Mouse (Mus musculus): ENCODE results near the gene Olfr1513. TPM values are rescaled to one million over a fixed set of nuclear protein-coding genes. Genes with fewer than 3 reads are reported as not detected.

Olfr1513 gene
- polyA plus RNA-seq (2015; fragmentation: Nextera tagmentation; extraction: Ambion mirVana), result not detected in 2 replicates

GRCm38 (mm10) chr14:52356308-52356707 is at the start of gene Olfr1513:
Gene Olfr1513, minus strand, starts transcription at chr14:52356408.

GRCm38 (mm10) chr14:52397279-52397678 is 41.1 kb upstream of the Olfr1513 start, which contains the start of gene Olfr1511:
Gene Olfr1511, minus strand, starts transcription at chr14:52397379.

GRCm38 (mm10) chr14:52379068-52379467 is 22.9 kb upstream of the Olfr1513 start, which contains the start of gene Olfr1512:
Gene Olfr1512, minus strand, starts transcription at chr14:52379168.

DNA sequence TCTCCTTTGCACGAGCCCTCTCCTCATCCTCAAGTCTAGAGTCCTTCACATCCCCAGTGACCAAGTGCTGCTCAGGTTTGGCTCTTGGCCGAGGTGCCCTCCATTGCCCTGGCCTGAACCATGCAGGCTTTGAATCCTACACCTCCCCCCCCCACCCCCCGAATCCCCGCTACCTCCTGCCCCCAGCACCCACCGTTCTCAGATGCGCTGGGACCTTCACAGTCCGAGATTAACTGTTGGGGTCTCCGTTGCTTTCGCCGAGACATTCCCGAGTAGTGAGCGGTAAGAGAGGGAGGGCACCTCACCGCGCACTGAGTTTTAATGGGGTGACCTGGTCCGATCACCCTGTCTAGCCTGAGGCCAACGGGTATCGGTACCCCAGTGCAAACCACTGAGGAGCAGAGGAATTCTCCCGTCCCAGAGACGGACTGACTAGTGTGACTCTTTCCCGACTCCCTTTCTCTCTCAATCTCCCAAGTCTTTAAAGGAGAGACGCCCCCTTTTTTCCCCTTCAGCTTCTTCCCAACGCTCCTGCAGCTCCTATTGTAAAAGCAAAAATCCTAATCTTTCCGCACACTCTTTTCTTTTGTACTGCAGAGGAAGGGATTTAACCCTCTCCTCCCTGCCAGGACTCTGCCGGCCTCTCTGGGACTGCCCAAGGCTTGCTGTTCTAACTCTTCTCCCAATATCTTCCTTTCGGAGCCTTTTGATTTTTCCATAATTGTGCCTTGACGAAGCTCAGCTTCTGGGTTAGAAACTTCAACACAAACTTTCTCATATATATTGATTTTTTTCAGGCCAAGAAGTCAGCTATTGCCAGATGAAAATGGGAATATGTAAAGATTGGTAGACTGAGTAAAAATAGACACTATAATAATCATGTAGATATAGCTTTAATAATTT is 28.0 kb downstream of the Olfr1513 start, which contains the start of gene Sall2:
Gene Sall2 (minus strand): TSS at position 853 of the 903 bp plus-strand sequence.

GRCm38 (mm10) chr14:52304644-52305271 is 51.5 kb downstream of the Olfr1513 start, which contains the start of gene Mettl3:
Gene Mettl3, minus strand, starts transcription at chr14:52305128.

Other genes with a start within 250 kb of the Olfr1513 start
- gene Rpgrip1, start 245.7 kb downstream of the Olfr1513 start, polyA plus RNA-seq (2015; fragmentation: Nextera tagmentation; extraction: Ambion mirVana), result 24.1 and 25.7 TPM in 2 replicates
- gene Supt16, start 159.0 kb downstream of the Olfr1513 start, polyA plus RNA-seq (2015; fragmentation: Nextera tagmentation; extraction: Ambion mirVana), result 17.2 and 20.5 TPM in 2 replicates
- 13.9 and 17.3 TPM in 2 replicates for gene Chd8, start 98.6 kb downstream of the Olfr1513 start, polyA plus RNA-seq (2015; fragmentation: Nextera tagmentation; extraction: Ambion mirVana)
- gene Tox4, start 77.3 kb downstream of the Olfr1513 start, polyA plus RNA-seq (2015; fragmentation: Nextera tagmentation; extraction: Ambion mirVana), result 24.7 and 27.3 TPM in 2 replicates
- 14.2 and 16.5 TPM in 2 replicates for gene Rab2b, start 76.9 kb downstream of the Olfr1513 start, polyA plus RNA-seq (2015; fragmentation: Nextera tagmentation; extraction: Ambion mirVana)
- 17.1 and 17.3 TPM in 2 replicates for gene Mettl3, start 51.3 kb downstream of the Olfr1513 start, polyA plus RNA-seq (2015; fragmentation: Nextera tagmentation; extraction: Ambion mirVana)
- 2.2 and 2.7 TPM in 2 replicates for gene Sall2, start 27.6 kb downstream of the Olfr1513 start, polyA plus RNA-seq (2015; fragmentation: Nextera tagmentation; extraction: Ambion mirVana)
- gene Olfr1512, start 22.8 kb upstream of the Olfr1513 start, polyA plus RNA-seq (2015; fragmentation: Nextera tagmentation; extraction: Ambion mirVana), result not detected in 2 replicates
- gene Olfr1511, start 41.0 kb upstream of the Olfr1513 start, polyA plus RNA-seq (2015; fragmentation: Nextera tagmentation; extraction: Ambion mirVana), result not detected in 2 replicates
- gene Olfr1510, start 58.0 kb upstream of the Olfr1513 start, polyA plus RNA-seq (2015; fragmentation: Nextera tagmentation; extraction: Ambion mirVana), result not detected in 2 replicates
- not detected in 2 replicates for gene Olfr1509, start 86.6 kb upstream of the Olfr1513 start, polyA plus RNA-seq (2015; fragmentation: Nextera tagmentation; extraction: Ambion mirVana)
- not detected in 2 replicates for gene Olfr1508, start 111.1 kb upstream of the Olfr1513 start, polyA plus RNA-seq (2015; fragmentation: Nextera tagmentation; extraction: Ambion mirVana)
- not detected in 2 replicates for gene Olfr1507, start 139.3 kb upstream of the Olfr1513 start, polyA plus RNA-seq (2015; fragmentation: Nextera tagmentation; extraction: Ambion mirVana)